Mouse (Mus musculus) small intestine, adult 2 months (tissue): ENCODE measurements around the gene Kcnj5. TPM values are rescaled to one million over a fixed set of nuclear protein-coding genes. Genes with fewer than 3 reads are reported as not detected.

ENCODE experiments used
- H3K27ac ChIP-seq: fragments of 200-500 bp; 2 replicates; pipeline ENCODE4 v1.5.1; 2012; ENCODE audit warnings: low read depth, low read length, control low read depth, inconsistent platforms; ENCODE audit not compliant: insufficient read depth
- H3K27me3 ChIP-seq: fragments of 200-500 bp; 2 replicates; pipeline ENCODE4 v1.6.1; 2012; ENCODE audit warnings: mild to moderate bottlenecking, moderate library complexity, low read length, inconsistent platforms; ENCODE audit not compliant: control insufficient read depth, insufficient read depth
- H3K36me3 ChIP-seq: fragments of 200-500 bp; 2 replicates; pipeline ENCODE4 v1.6.1; 2012; ENCODE audit warnings: mild to moderate bottlenecking, low read length, control low read depth, inconsistent platforms; ENCODE audit not compliant: control insufficient read depth, insufficient read depth
- H3K4me1 ChIP-seq: fragments of 200-500 bp; 2 replicates; pipeline ENCODE4 v1.6.1; 2012; ENCODE audit warnings: low read length, inconsistent platforms, mixed read lengths; ENCODE audit not compliant: control insufficient read depth, insufficient read depth, insufficient read length
- H3K4me3 ChIP-seq: fragments of 200-500 bp; 2 replicates; pipeline ENCODE4 v1.5.1; 2012; ENCODE audit warnings: low read depth, mild to moderate bottlenecking, control low read depth, inconsistent platforms, low read length, moderate library complexity
- CTCF ChIP-seq: fragments of 200-500 bp; IDR thresholded peaks from 2 replicates; pipeline ENCODE4 v1.5.1; 2012; ENCODE audit warnings: low read depth, mild to moderate bottlenecking, control low read depth, inconsistent platforms, low read length, moderate library complexity, mixed read lengths; ENCODE audit not compliant: insufficient replicate concordance, insufficient read length; ENCODE audit errors: extremely low read depth
- POLR2A ChIP-seq: fragments of 200-500 bp; IDR thresholded peaks from 2 replicates; pipeline ENCODE4 v1.6.1; 2012; ENCODE audit warnings: low read depth, mild to moderate bottlenecking, control low read depth, inconsistent platforms, low read length, moderate library complexity
- WGBS: fragments of 180-500 bp; shearing (Covaris S2); methylation state at CpG from one replicate; pipeline ENCODE4 v1.1.7; 2018; 5-methylcytosine and 5-hydroxymethylcytosine counted together
- polyA plus RNA-seq: library from polyadenylated mRNA; depleted of rRNA; stranded (reverse); fragments of >200 nt; gene quantifications from 2 replicates; pipeline ENCODE4 v1.2.3, GENCODE M21; 2012

The Kcnj5 gene
- polyA plus RNA-seq, 1 experiment: 0.16 TPM

GRCm38 (mm10) chr9:32323610-32324009 is 20.5 kb downstream of the Kcnj5 start:
- TF ChIP-seq CTCF (no peak), POLR2A (no peak)
- no peaks in the 10 kb centered on the region for H3K4me1 ChIP-seq
- H3K4me3 ChIP-seq: no peak overlapping the region
- no peaks in the 10 kb centered on the region for H3K27me3 ChIP-seq
- WGBS: 75% methylated on average over 7 of the region's 7 CpGs
- H3K36me3 ChIP-seq: no peaks in the 10 kb centered on the region
- no peak overlapping the region for H3K27ac ChIP-seq

GRCm38 (mm10) chr9:32320167-32320566 is 24.0 kb downstream of the Kcnj5 start:
- no peak for TF ChIP-seq POLR2A
- no peak for TF ChIP-seq CTCF

GRCm38 (mm10) chr9:32315999-32316398 is 28.2 kb downstream of the Kcnj5 start:
- H3K4me3 ChIP-seq: no peak overlapping the region
- no peaks in the 10 kb centered on the region for H3K4me1 ChIP-seq
- H3K36me3 ChIP-seq: no peaks in the 10 kb centered on the region
- WGBS: 83% methylated on average over 3 of the region's 3 CpGs
- no peaks in the 10 kb centered on the region for H3K27me3 ChIP-seq
- no peak overlapping the region for H3K27ac ChIP-seq
- no peak for TF ChIP-seq POLR2A
- no peak for TF ChIP-seq CTCF

More at GRCm38 (mm10) chr9:32320167-32320566, 24.0 kb downstream of the Kcnj5 start:
- Histone ChIP-seq H3K4me1 (no peaks in the 10 kb centered on the region), H3K27me3 (no peaks in the 10 kb centered on the region), H3K4me3 (no peak overlapping the region), H3K27ac (no peak overlapping the region), H3K36me3 (no peaks in the 10 kb centered on the region)
- WGBS: 47% methylated on average over 3 of the region's 3 CpGs

- Histone ChIP-seq H3K36me3 (no peaks in the 10 kb centered on the region), H3K27me3 (no peaks in the 10 kb centered on the region), H3K27ac (no peak overlapping the region), H3K4me1 (no peaks in the 10 kb centered on the region), H3K4me3 (no peak overlapping the region)
- TF ChIP-seq CTCF (no peak), POLR2A (no peak)
- WGBS: 72% methylated on average over 3 of the region's 3 CpGs
These were observed 30.1 kb downstream of the Kcnj5 start for GRCm38 (mm10) chr9:32314071-32314470.

- H3K27ac ChIP-seq: no peak overlapping the region
- WGBS: 54% methylated on average over 4 of the region's 4 CpGs
- TF ChIP-seq CTCF (no peak), POLR2A (no peak)
- no peaks in the 10 kb centered on the region for H3K36me3 ChIP-seq
- H3K4me3 ChIP-seq: no peak overlapping the region
- no peaks in the 10 kb centered on the region for H3K4me1 ChIP-seq
- H3K27me3 ChIP-seq: no peaks in the 10 kb centered on the region
These were observed 31.9 kb downstream of the Kcnj5 start for GRCm38 (mm10) chr9:32312208-32312607.

- no peak overlapping the region for H3K27ac ChIP-seq
- no peaks in the 10 kb centered on the region for H3K36me3 ChIP-seq
- no peak overlapping the region for H3K4me3 ChIP-seq
- H3K27me3 ChIP-seq: no peaks in the 10 kb centered on the region
- no peak for TF ChIP-seq CTCF
- TF ChIP-seq POLR2A: no peak
- WGBS: 55% methylated on average over 14 of the region's 14 CpGs
- no peaks in the 10 kb centered on the region for H3K4me1 ChIP-seq
These were observed 32.4 kb downstream of the Kcnj5 start for GRCm38 (mm10) chr9:32311786-32312185.

GRCm38 (mm10) chr9:32302501-32303150 is 41.5 kb downstream of the Kcnj5 start:
- H3K4me1 ChIP-seq: no peaks in the 10 kb centered on the region
- no peaks in the 10 kb centered on the region; the same call in 1 of the 2 replicates for H3K27me3 ChIP-seq
- WGBS: 67% methylated on average over 13 of the region's 13 CpGs
- H3K4me3 ChIP-seq: no peak overlapping the region
- H3K36me3 ChIP-seq: no peaks in the 10 kb centered on the region
- TF ChIP-seq POLR2A (no peak), CTCF (no peak)
- no peak overlapping the region for H3K27ac ChIP-seq
